Mouse (Mus musculus) myocyte (in vitro differentiated cells): ENCODE results near the gene Ddx49. TPM values are rescaled to one million over a fixed set of nuclear protein-coding genes. Genes with fewer than 3 reads are reported as not detected.

ENCODE experiments used
- H3K27me3 ChIP-seq: one replicate; pipeline ENCODE4 v1.6.1; 2011; ENCODE audit not compliant: control insufficient read depth, insufficient read depth, insufficient read length
- H3K36me3 ChIP-seq: one replicate; pipeline ENCODE4 v1.6.1; 2011; ENCODE audit not compliant: control insufficient read depth, insufficient read depth
- H3K4me2 ChIP-seq: one replicate; pipeline ENCODE4 v1.6.1; 2011; ENCODE audit warnings: low read depth, control low read depth
- H3K4me3 ChIP-seq: one replicate; pipeline ENCODE4 v1.5.1; 2011; ENCODE audit warnings: mild to moderate bottlenecking, control low read depth, moderate library complexity
- H3K79me2 ChIP-seq: one replicate; pipeline ENCODE4 v1.6.1; 2011; ENCODE audit not compliant: control insufficient read depth, insufficient read depth
- H3ac ChIP-seq: one replicate; pipeline ENCODE4 v1.6.1; 2011; ENCODE audit not compliant: control insufficient read depth, insufficient read length
- CEBPB ChIP-seq: IDR thresholded peaks from 2 replicates; pipeline ENCODE4 v1.6.1; 2011; ENCODE audit warnings: mild to moderate bottlenecking, moderate library complexity; ENCODE audit not compliant: poor library complexity, insufficient read depth, severe bottlenecking
- E2F4 ChIP-seq: IDR thresholded peaks from one replicate; pipeline ENCODE4 v1.6.1; 2011; ENCODE audit warnings: mild to moderate bottlenecking, control low read depth, moderate library complexity; ENCODE audit not compliant: insufficient read depth
- MAX ChIP-seq: IDR thresholded peaks from one replicate; pipeline ENCODE4 v1.6.1; 2011; ENCODE audit warnings: low read depth, mild to moderate bottlenecking, control low read depth
- MYOD1 ChIP-seq, 3 experiments: IDR thresholded peaks; one replicate each; pipeline ENCODE4 v1.6.1; 2011; ENCODE audit warnings: control low read depth in 2 of 3, low read depth in 2 of 3, mild to moderate bottlenecking in 2 of 3, moderate library complexity in 1 of 3; ENCODE audit not compliant: insufficient read length in 2 of 3, control insufficient read depth in 1 of 3
- MYOG ChIP-seq, 3 experiments: IDR thresholded peaks; one replicate each; pipeline ENCODE4 v1.6.1; 2011; ENCODE audit warnings: control low read depth in 2 of 3, low read depth in 2 of 3, mild to moderate bottlenecking in 2 of 3; ENCODE audit not compliant: insufficient read length in 2 of 3, control insufficient read depth in 1 of 3, insufficient read depth in 1 of 3
- POLR2A ChIP-seq: IDR thresholded peaks from one replicate; pipeline ENCODE4 v1.6.1; 2011; ENCODE audit warnings: low read depth, mild to moderate bottlenecking, control low read depth, moderate library complexity; ENCODE audit not compliant: insufficient read length
- POLR2AphosphoS2 ChIP-seq: IDR thresholded peaks from one replicate; pipeline ENCODE4 v1.6.1; 2011; ENCODE audit warnings: low read depth, control low read depth; ENCODE audit not compliant: insufficient read length
- REST ChIP-seq: IDR thresholded peaks from one replicate; pipeline ENCODE4 v1.6.1; 2011; ENCODE audit warnings: mild to moderate bottlenecking, control low read depth, moderate library complexity; ENCODE audit not compliant: insufficient read depth, insufficient read length
- SRF ChIP-seq: IDR thresholded peaks from one replicate; pipeline ENCODE4 v1.6.1; 2011; ENCODE audit warnings: low read depth; ENCODE audit not compliant: control insufficient read depth, insufficient read length
- TCF12 ChIP-seq: IDR thresholded peaks from one replicate; pipeline ENCODE4 v1.6.1; 2011; ENCODE audit warnings: mild to moderate bottlenecking, control low read depth; ENCODE audit not compliant: poor library complexity, insufficient read depth, severe bottlenecking
- TCF3 ChIP-seq: IDR thresholded peaks from one replicate; pipeline ENCODE4 v1.6.1; 2011; ENCODE audit warnings: low read depth, control low read depth; ENCODE audit not compliant: insufficient read length
- USF1 ChIP-seq: IDR thresholded peaks from one replicate; pipeline ENCODE4 v1.6.1; 2011; ENCODE audit warnings: low read depth, mild to moderate bottlenecking, control low read depth, moderate library complexity
- polyA plus RNA-seq: library from polyadenylated mRNA; unstranded; fragments of >200 nt; fragmentation: generic; extraction: Trizol; gene quantifications from one replicate; pipeline ENCODE4 v1.2.1, GENCODE M21; 2012; ENCODE audit warnings: missing spikeins

The Ddx49 gene
- polyA plus RNA-seq, 1 experiment = 106 TPM

DNA sequence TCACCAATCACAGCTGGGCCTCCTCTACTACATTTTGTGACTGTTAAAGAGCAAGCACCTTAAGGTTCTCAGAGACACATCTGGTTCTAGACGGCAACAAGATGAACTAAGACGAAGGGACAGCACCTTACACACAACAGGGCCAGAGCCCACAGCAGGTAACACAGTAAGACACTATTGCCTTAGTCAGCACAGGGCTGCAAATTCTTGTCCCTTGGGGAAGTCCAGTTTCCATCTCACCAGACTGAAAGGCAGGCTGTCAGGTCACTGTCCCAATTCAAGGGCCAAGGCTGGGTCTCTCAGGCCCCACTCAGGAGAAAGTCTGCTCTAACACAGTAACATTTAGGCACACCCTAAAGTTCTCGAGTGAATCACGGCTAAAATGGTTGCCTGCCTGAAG, 45.2 kb upstream of the Ddx49 start:
- H3ac ChIP-seq = no peak overlapping the region
- H3K4me2 ChIP-seq = no peak overlapping the region
- H3K79me2 ChIP-seq = peaks cover 100% of the 10 kb centered on the region
- TF ChIP-seq POLR2AphosphoS2 = no peak
- no peak for TF ChIP-seq REST
- TF ChIP-seq TCF3 = no peak
- TF ChIP-seq E2F4 = no peak
- no peak for TF ChIP-seq USF1
- TF ChIP-seq SRF = no peak
- no peak for TF ChIP-seq MYOG (IDR thresholded peaks at IDR 0.05; ENCODE audit: control insufficient read depth in 1 of 3, insufficient read depth in 1 of 3, insufficient read length in 2 of 3, low read depth in 2 of 3)
- no peak for TF ChIP-seq CEBPB
- no peak for TF ChIP-seq MAX
- no peak for TF ChIP-seq MYOD1 (IDR thresholded peaks at IDR 0.05; ENCODE audit: control insufficient read depth in 1 of 3, insufficient read length in 2 of 3, low read depth in 2 of 3)
- no peak for TF ChIP-seq POLR2A
- no peak for TF ChIP-seq TCF12
- H3K4me3 ChIP-seq = no peak overlapping the region
- no peaks in the 10 kb centered on the region for H3K27me3 ChIP-seq
- H3K36me3 ChIP-seq = no peaks in the 10 kb centered on the region

GRCm38 (mm10) chr8:70344279-70344678, 42.0 kb upstream of the Ddx49 start:
- H3K79me2 ChIP-seq = peaks cover 75% of the 10 kb centered on the region
- no peaks in the 10 kb centered on the region for H3K27me3 ChIP-seq
- no peak for TF ChIP-seq POLR2AphosphoS2
- no peak for TF ChIP-seq REST
- TF ChIP-seq USF1 = no peak
- no peak for TF ChIP-seq MYOD1 (IDR thresholded peaks at IDR 0.05; ENCODE audit: control insufficient read depth in 1 of 3, insufficient read length in 2 of 3, low read depth in 2 of 3)
- TF ChIP-seq TCF3 = no peak
- H3K36me3 ChIP-seq = peaks cover 5% of the 10 kb centered on the region
- no peak overlapping the region for H3K4me2 ChIP-seq
- H3ac ChIP-seq = no peak overlapping the region
- H3K4me3 ChIP-seq = no peak overlapping the region

GRCm38 (mm10) chr8:70343696-70344095, 41.4 kb upstream of the Ddx49 start:
- no peak overlapping the region for H3K4me2 ChIP-seq
- peaks cover 70% of the 10 kb centered on the region for H3K79me2 ChIP-seq
- H3K4me3 ChIP-seq = no peak overlapping the region
- peaks cover 9% of the 10 kb centered on the region for H3K36me3 ChIP-seq
- no peak overlapping the region for H3ac ChIP-seq
- no peaks in the 10 kb centered on the region for H3K27me3 ChIP-seq
- no peak for TF ChIP-seq POLR2A

DNA sequence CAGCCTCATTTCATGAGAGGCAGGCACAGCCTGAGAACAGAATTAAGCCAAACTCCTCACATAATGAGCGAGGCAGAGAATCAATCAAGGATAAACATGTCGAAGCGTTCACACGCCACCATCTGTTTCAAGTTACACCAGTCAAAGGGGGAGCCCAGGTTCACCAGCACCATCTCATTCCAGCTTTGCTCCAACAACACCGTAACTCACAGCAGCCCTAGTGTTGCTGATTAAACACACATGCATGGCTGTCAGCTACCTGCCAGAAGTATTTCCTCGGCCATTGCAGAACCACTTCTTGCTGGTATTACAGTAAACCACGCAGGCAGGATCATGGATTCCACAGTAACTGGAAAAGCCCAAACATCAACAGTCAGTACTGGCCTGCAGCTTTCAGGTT, 40.8 kb upstream of the Ddx49 start:
- no peak overlapping the region for H3K4me3 ChIP-seq
- H3K36me3 ChIP-seq = peaks cover 11% of the 10 kb centered on the region
- no peak overlapping the region for H3ac ChIP-seq
- no peaks in the 10 kb centered on the region for H3K27me3 ChIP-seq
- no peak overlapping the region for H3K4me2 ChIP-seq
- peaks cover 63% of the 10 kb centered on the region for H3K79me2 ChIP-seq
- no peak for TF ChIP-seq POLR2A
- TF ChIP-seq SRF = no peak
- no peak for TF ChIP-seq MYOD1 (IDR thresholded peaks at IDR 0.05; ENCODE audit: control insufficient read depth in 1 of 3, insufficient read length in 2 of 3, low read depth in 2 of 3)
- no peak for TF ChIP-seq TCF3

- no peak overlapping the region for H3K4me2 ChIP-seq
- TF ChIP-seq USF1 = no peak
- TF ChIP-seq MAX = no peak
- no peak for TF ChIP-seq SRF
- H3K36me3 ChIP-seq = peaks cover 11% of the 10 kb centered on the region
- no peak overlapping the region for H3ac ChIP-seq
- peaks cover 53% of the 10 kb centered on the region for H3K79me2 ChIP-seq
- H3K27me3 ChIP-seq = no peaks in the 10 kb centered on the region
- H3K4me3 ChIP-seq = no peak overlapping the region
Measured at GRCm38 (mm10) chr8:70342007-70342406, 39.7 kb upstream of the Ddx49 start.

DNA sequence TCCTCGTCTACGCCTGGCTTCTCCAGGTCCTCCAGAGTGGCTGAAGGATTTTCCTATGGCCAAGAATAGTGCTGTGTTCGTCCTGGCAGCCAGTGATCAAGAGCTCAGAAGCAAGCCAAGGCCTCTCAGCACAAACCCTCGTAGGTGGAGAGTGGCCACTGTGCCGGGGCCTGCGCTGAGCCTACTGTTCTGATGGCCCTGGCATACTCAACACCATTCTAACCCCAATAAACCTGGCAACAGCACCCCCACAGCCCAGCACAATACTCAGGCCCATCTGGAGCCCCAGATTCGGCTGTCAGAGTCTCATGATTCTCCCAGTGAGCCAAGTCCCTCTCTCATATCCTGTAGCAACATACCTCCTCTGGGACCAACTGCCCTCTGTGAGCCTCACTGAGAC, 38.4 kb upstream of the Ddx49 start:
- no peak for TF ChIP-seq POLR2A
- TF ChIP-seq CEBPB = no peak
- no peak for TF ChIP-seq TCF3
- no peak for TF ChIP-seq USF1
- TF ChIP-seq SRF = no peak
- no peak for TF ChIP-seq E2F4
- no peak for TF ChIP-seq POLR2AphosphoS2
- no peak for TF ChIP-seq REST
- no peak for TF ChIP-seq MYOD1 (IDR thresholded peaks at IDR 0.05; ENCODE audit: control insufficient read depth in 1 of 3, insufficient read length in 2 of 3, low read depth in 2 of 3)
- TF ChIP-seq MAX = no peak
- TF ChIP-seq TCF12 = no peak
- no peak for TF ChIP-seq MYOG (IDR thresholded peaks at IDR 0.05; ENCODE audit: control insufficient read depth in 1 of 3, insufficient read depth in 1 of 3, insufficient read length in 2 of 3, low read depth in 2 of 3)
- peaks cover 20% of the 10 kb centered on the region for H3K36me3 ChIP-seq
- no peaks in the 10 kb centered on the region for H3K27me3 ChIP-seq
- no peak overlapping the region for H3K4me2 ChIP-seq
- peaks cover 39% of the 10 kb centered on the region for H3K79me2 ChIP-seq
- H3ac ChIP-seq = no peak overlapping the region
- no peak overlapping the region for H3K4me3 ChIP-seq
